Mouse (Mus musculus) heart, embryonic 11.5 days (tissue): ENCODE results near the gene Tnk1. TPM values are rescaled to one million over a fixed set of nuclear protein-coding genes. Genes with fewer than 3 reads are reported as not detected.

Source experiments
- ATAC-seq: fragments of 200-750 bp; cut with Nextera tagmentation; replicated peaks from 2 replicates; pipeline ENCODE4 v1.8.0; 2017; ENCODE audit warnings: moderate library complexity; ENCODE audit not compliant: insufficient number of reproducible peaks, low FRiP score, low TSS enrichment
- H3K27ac ChIP-seq: fragments of 300-500 bp; sonication (generic); 2 replicates; pipeline ENCODE4 v1.5.1; 2014; ENCODE audit warnings: mild to moderate bottlenecking, low read depth, low read length
- H3K27me3 ChIP-seq: fragments of 300-500 bp; sonication (generic); 2 replicates; pipeline ENCODE4 v1.6.1; 2014; ENCODE audit warnings: mild to moderate bottlenecking, low read length, mixed read lengths; ENCODE audit not compliant: control insufficient read depth, insufficient read depth
- H3K36me3 ChIP-seq: fragments of 300-500 bp; sonication (generic); 2 replicates; pipeline ENCODE4 v1.6.1; 2014; ENCODE audit warnings: mild to moderate bottlenecking, low read length, moderate library complexity, mixed read lengths; ENCODE audit not compliant: control insufficient read depth, insufficient read depth
- H3K4me1 ChIP-seq: fragments of 300-500 bp; sonication (generic); 2 replicates; pipeline ENCODE4 v1.6.1; 2014; ENCODE audit warnings: low read length; ENCODE audit not compliant: control insufficient read depth, insufficient read depth
- H3K4me2 ChIP-seq: fragments of 300-500 bp; sonication (generic); 2 replicates; pipeline ENCODE4 v1.6.1; 2014; ENCODE audit warnings: mild to moderate bottlenecking, moderate library complexity
- H3K4me3 ChIP-seq: fragments of 300-500 bp; sonication (generic); 2 replicates; pipeline ENCODE4 v1.5.1; 2014; ENCODE audit warnings: low read depth, low read length
- H3K9ac ChIP-seq: fragments of 300-500 bp; sonication (generic); 2 replicates; pipeline ENCODE4 v1.6.1; 2014; ENCODE audit warnings: mild to moderate bottlenecking, low read depth, low read length, moderate library complexity
- H3K9me3 ChIP-seq: fragments of 300-500 bp; sonication (generic); replicated peaks from 2 replicates; pipeline ENCODE4 v1.6.1; 2016; ENCODE audit warnings: low read length; ENCODE audit not compliant: control insufficient read depth
- WGBS: fragments of 180-500 bp; shearing (Covaris S2); extraction: QIAGEN DNeasy Blood & Tissue Kit; methylation state at CpG from one replicate; pipeline ENCODE4 v1.1.7; 2014; ENCODE audit not compliant: insufficient replicate concordance; 5-methylcytosine and 5-hydroxymethylcytosine counted together
- microRNA-seq: library from miRNA; unstranded; fragments of <30 nt; microRNA quantifications from one replicate; pipeline ENCODE4, GENCODE M21; 2016; ENCODE audit warnings: borderline number of aligned reads
- polyA plus RNA-seq: library from polyadenylated mRNA; unstranded; fragments of >200 nt; fragmentation: Nextera tagmentation; extraction: Ambion mirVana; gene quantifications from 2 replicates; pipeline ENCODE4 v1.2.1, GENCODE M21; 2014

Gene Tnk1
- polyA plus RNA-seq, 1 experiment from 2014 or later = 0.23 TPM

GRCm38 (mm10) chr11:69804972-69805909 is 53.3 kb downstream of the Tnk1 start, which contains the start of gene Tmem102:
Gene Tmem102, minus strand, starts transcription at chr11:69805624.
- H3K9me3 ChIP-seq = no peaks in the 10 kb centered on the region
- peak within 1 kb of the TSS; percentile 47 for H3K4me3 ChIP-seq
- WGBS = 7% methylated on average over 29 of the region's 29 CpGs
- no peaks in the 10 kb centered on the region for H3K36me3 ChIP-seq
- H3K27me3 ChIP-seq = peaks cover 47% of the 10 kb centered on the region
- no peak for ATAC-seq
- peaks cover 30% of the 10 kb centered on the region for H3K4me1 ChIP-seq
- no peak within 1 kb of the TSS for H3K9ac ChIP-seq
- H3K27ac ChIP-seq = no peak within 1 kb of the TSS
- H3K4me2 ChIP-seq = peak within 1 kb of the TSS; percentile 98

GRCm38 (mm10) chr11:69804652-69804940 is 53.9 kb downstream of the Tnk1 start:
- 4% methylated on average over 12 of the region's 12 CpGs for WGBS
- ATAC-seq = no peak
- peak overlapping the region; percentile 98 for H3K4me2 ChIP-seq
- no peak overlapping the region for H3K27ac ChIP-seq
- no peaks in the 10 kb centered on the region for H3K9me3 ChIP-seq
- H3K9ac ChIP-seq = no peak overlapping the region
- no peaks in the 10 kb centered on the region for H3K36me3 ChIP-seq
- peaks cover 51% of the 10 kb centered on the region for H3K27me3 ChIP-seq
- peak overlapping the region; percentile 47 for H3K4me3 ChIP-seq
- H3K4me1 ChIP-seq = peaks cover 32% of the 10 kb centered on the region

- peak overlapping the region; percentile 73 for H3K9ac ChIP-seq
- H3K4me2 ChIP-seq = peak overlapping the region; percentile 98
- H3K9me3 ChIP-seq = no peaks in the 10 kb centered on the region
- peak overlapping the region; percentile 47 for H3K4me3 ChIP-seq
- WGBS = 2% methylated on average over 58 of the region's 60 CpGs
- peak; percentile 67 for ATAC-seq
- H3K27me3 ChIP-seq = peaks cover 57% of the 10 kb centered on the region
- no peaks in the 10 kb centered on the region for H3K36me3 ChIP-seq
- H3K27ac ChIP-seq = no peak overlapping the region
- peaks cover 37% of the 10 kb centered on the region for H3K4me1 ChIP-seq
Measured at GRCm38 (mm10) chr11:69803786-69804651, 54.5 kb downstream of the Tnk1 start.

- Histone ChIP-seq H3K4me3 (peak overlapping the region; percentile 47), H3K4me2 (peak overlapping the region; percentile 98), H3K4me1 (peaks cover 38% of the 10 kb centered on the region), H3K36me3 (no peaks in the 10 kb centered on the region), H3K9ac (peak overlapping the region; percentile 73), H3K9me3 (no peaks in the 10 kb centered on the region), H3K27ac (no peak overlapping the region), H3K27me3 (peaks cover 57% of the 10 kb centered on the region)
- ATAC-seq = no peak
- under 1% methylated on average over 12 of the region's 12 CpGs for WGBS
Measured at GRCm38 (mm10) chr11:69803328-69803727, 55.2 kb downstream of the Tnk1 start.

- peaks cover 38% of the 10 kb centered on the region for H3K4me1 ChIP-seq
- peak overlapping the region; percentile 50 for H3K9ac ChIP-seq
- ATAC-seq = no peak; the same call in 1 of the 2 replicates
- WGBS = under 1% methylated on average over 33 of the region's 33 CpGs
- H3K4me2 ChIP-seq = peak overlapping the region; percentile 98
- no peak overlapping the region for H3K27ac ChIP-seq
- no peaks in the 10 kb centered on the region for H3K36me3 ChIP-seq
- H3K27me3 ChIP-seq = peaks cover 63% of the 10 kb centered on the region
- H3K4me3 ChIP-seq = peak overlapping the region; percentile 47
- H3K9me3 ChIP-seq = no peaks in the 10 kb centered on the region
Measured at GRCm38 (mm10) chr11:69802648-69803105, 55.9 kb downstream of the Tnk1 start.

- WGBS = 1% methylated on average over 33 of the region's 33 CpGs
- ATAC-seq = no peak
- Histone ChIP-seq H3K27me3 (peaks cover 67% of the 10 kb centered on the region), H3K4me2 (peak within 1 kb of the TSS; percentile 98), H3K9ac (peak within 1 kb of the TSS; percentile 73), H3K4me1 (peaks cover 38% of the 10 kb centered on the region), H3K36me3 (no peaks in the 10 kb centered on the region), H3K27ac (peak within 1 kb of the TSS; percentile 68), H3K9me3 (no peaks in the 10 kb centered on the region), H3K4me3 (peak within 1 kb of the TSS; percentile 47)
Measured at GRCm38 (mm10) chr11:69801379-69801977, 57.1 kb downstream of the Tnk1 start, which contains the start of gene Fgf11. Gene Fgf11, minus strand, starts transcription at chr11:69801857.

Small RNA genes lying within 50 kb of the gene (microRNA-seq; reads per million reads assigned to microRNA genes)
- gene Mir6924 = not detected

Other genes starting within 250 kb of the Tnk1 start
- gene Shbg, start 240.8 kb downstream of the Tnk1 start, polyA plus RNA-seq = 1.5 TPM in 1 of 2 replicates, not detected in the other
- 15.2 and 16.4 TPM in 2 replicates for gene Sat2, start 236.7 kb downstream of the Tnk1 start, polyA plus RNA-seq
- 21.1 and 29.0 TPM in 2 replicates for gene Fxr2, start 225.7 kb downstream of the Tnk1 start, polyA plus RNA-seq
- gene Sox15, start 203.4 kb downstream of the Tnk1 start, polyA plus RNA-seq = not detected in 2 replicates
- gene Mpdu1, start 196.1 kb downstream of the Tnk1 start, polyA plus RNA-seq = 16.5 and 35.1 TPM in 2 replicates
- 4.2 and 4.7 TPM in 2 replicates for gene Cd68, start 192.6 kb downstream of the Tnk1 start, polyA plus RNA-seq
- 530 and 592 TPM in 2 replicates for gene Eif4a1, start 186.3 kb downstream of the Tnk1 start, polyA plus RNA-seq
- gene Senp3, start 176.6 kb downstream of the Tnk1 start, polyA plus RNA-seq = 70.2 and 81.4 TPM in 2 replicates
- gene Tnfsf13, start 172.9 kb downstream of the Tnk1 start, polyA plus RNA-seq = 0.24 TPM in 1 of 2 replicates, not detected in the other
- gene Tnfsf12, start 162.9 kb downstream of the Tnk1 start, polyA plus RNA-seq = 4.4 TPM in 2 replicates
- gene Tnfsfm13, start 162.6 kb downstream of the Tnk1 start, polyA plus RNA-seq = 3.0 and 4.2 TPM in 2 replicates
- 29.0 and 36.7 TPM in 2 replicates for gene Polr2a, start 100.1 kb downstream of the Tnk1 start, polyA plus RNA-seq
- gene Slc35g3, start 96.8 kb downstream of the Tnk1 start, polyA plus RNA-seq = 0.10 TPM in 1 of 2 replicates, not detected in the other
- gene Zbtb4, start 92.8 kb downstream of the Tnk1 start, polyA plus RNA-seq = 2.1 and 3.1 TPM in 2 replicates
- gene Chrnb1, start 62.8 kb downstream of the Tnk1 start, polyA plus RNA-seq = 3.7 and 4.5 TPM in 2 replicates
- gene Fgf11, start 56.9 kb downstream of the Tnk1 start, polyA plus RNA-seq = 1.5 and 2.5 TPM in 2 replicates
- gene Tmem102, start 53.1 kb downstream of the Tnk1 start, polyA plus RNA-seq = 1.1 and 1.5 TPM in 2 replicates
- not detected in 2 replicates for gene Gm39566, start 43.4 kb downstream of the Tnk1 start, polyA plus RNA-seq
- not detected in 2 replicates for gene Spem2, start 40.3 kb downstream of the Tnk1 start, polyA plus RNA-seq
- not detected in 2 replicates for gene Spem1, start 36.5 kb downstream of the Tnk1 start, polyA plus RNA-seq
- gene Nlgn2, start 20.9 kb downstream of the Tnk1 start, polyA plus RNA-seq = 3.1 and 3.3 TPM in 2 replicates
- 321 and 331 TPM in 2 replicates for gene Tmem256, start 20.2 kb downstream of the Tnk1 start, polyA plus RNA-seq
- 65.9 and 75.2 TPM in 2 replicates for gene Plscr3, start 12.4 kb downstream of the Tnk1 start, polyA plus RNA-seq
- not detected in 2 replicates for gene Tmem95, start 19.3 kb upstream of the Tnk1 start, polyA plus RNA-seq
- 3.3 and 3.8 TPM in 2 replicates for gene Kctd11, start 22.7 kb upstream of the Tnk1 start, polyA plus RNA-seq
- gene Acap1, start 36.8 kb upstream of the Tnk1 start, polyA plus RNA-seq = 7.2 and 8.1 TPM in 2 replicates
- gene 2810408A11Rik, start 42.3 kb upstream of the Tnk1 start, polyA plus RNA-seq = 5.3 and 5.8 TPM in 2 replicates
- gene Neurl4, start 42.3 kb upstream of the Tnk1 start, polyA plus RNA-seq = 9.3 and 10.8 TPM in 2 replicates
- 53.2 and 62.2 TPM in 2 replicates for gene Gps2, start 55.2 kb upstream of the Tnk1 start, polyA plus RNA-seq
- gene Eif5a, start 63.2 kb upstream of the Tnk1 start, polyA plus RNA-seq = 1,428 and 1,516 TPM in 2 replicates
- gene Ybx2, start 77.1 kb upstream of the Tnk1 start, polyA plus RNA-seq = 1.5 and 4.3 TPM in 2 replicates
- 22.0 and 22.8 TPM in 2 replicates for gene Slc2a4, start 89.5 kb upstream of the Tnk1 start, polyA plus RNA-seq
- 2.4 and 3.0 TPM in 2 replicates for gene Cldn7, start 106.0 kb upstream of the Tnk1 start, polyA plus RNA-seq
- 20.3 and 22.2 TPM in 2 replicates for gene Ctdnep1, start 122.4 kb upstream of the Tnk1 start, polyA plus RNA-seq
- gene Elp5, start 123.8 kb upstream of the Tnk1 start, polyA plus RNA-seq = 120 and 130 TPM in 2 replicates
- gene Gabarap, start 132.4 kb upstream of the Tnk1 start, polyA plus RNA-seq = 481 and 489 TPM in 2 replicates
- 27.3 and 29.9 TPM in 2 replicates for gene Phf23, start 137.0 kb upstream of the Tnk1 start, polyA plus RNA-seq
- 18.6 and 18.9 TPM in 2 replicates for gene Dvl2, start 141.9 kb upstream of the Tnk1 start, polyA plus RNA-seq
- 94.1 and 111 TPM in 2 replicates for gene Acadvl, start 156.7 kb upstream of the Tnk1 start, polyA plus RNA-seq
- gene Dlg4, start 158.2 kb upstream of the Tnk1 start, polyA plus RNA-seq = 10.2 and 10.4 TPM in 2 replicates
- 0.13 TPM in 1 of 2 replicates, not detected in the other for gene Asgr1, start 195.4 kb upstream of the Tnk1 start, polyA plus RNA-seq
- gene Asgr2, start 233.9 kb upstream of the Tnk1 start, polyA plus RNA-seq = 0.57 TPM in 1 of 2 replicates, not detected in the other